Mouse (Mus musculus): ENCODE data around the gene Taf10.

Gene Taf10

GRCm38 (mm10) chr7:105726144-105726979 lies 17.8 kb downstream of the Taf10 start:
- DNase-seq (ENCODE audit: low read depth, low spot score) = peak; percentile 80

DNA sequence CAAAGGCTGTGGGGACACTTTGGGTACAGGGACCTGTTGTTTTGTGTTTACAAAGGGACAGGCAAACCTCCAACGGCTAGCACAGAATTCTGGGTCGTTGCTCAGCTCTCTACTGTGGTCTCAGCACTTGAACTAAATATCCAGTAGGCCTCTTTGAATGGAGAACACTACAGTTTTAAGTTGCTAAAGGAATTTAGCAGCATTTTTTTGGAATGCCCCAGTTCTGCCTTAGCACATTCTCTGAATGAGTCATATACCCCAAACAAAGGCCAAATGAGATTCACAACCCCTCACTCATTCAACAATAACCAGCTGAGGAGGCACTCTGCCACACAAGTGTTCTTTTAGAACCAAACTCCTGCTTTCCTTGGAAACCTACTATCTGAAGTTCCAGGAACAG lies 22.2 kb downstream of the Taf10 start:
- no peak for DNase-seq (ENCODE audit: low read depth, low spot score)

DNA sequence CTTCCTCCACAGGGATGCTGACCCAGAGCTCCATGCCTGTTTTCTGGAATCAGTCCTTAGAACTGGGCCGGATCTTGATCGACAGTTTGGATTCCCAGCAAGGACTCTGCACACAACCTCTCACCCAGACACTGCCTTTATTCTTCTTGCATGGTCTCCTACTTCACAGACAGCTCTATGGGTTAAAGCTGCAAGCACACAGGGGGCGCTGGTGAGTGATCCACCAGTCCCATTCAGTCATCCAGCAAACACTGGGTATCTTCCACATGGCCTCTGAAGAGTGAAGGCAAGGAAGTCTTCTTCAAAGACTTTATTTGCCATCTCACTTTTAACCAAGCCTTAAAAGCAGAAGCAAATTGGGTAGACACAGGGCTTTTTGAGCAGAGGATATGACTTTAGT lies 28.8 kb downstream of the Taf10 start:
- peak; percentile 42 for DNase-seq (ENCODE audit: low read depth, low spot score)

- DNase-seq (ENCODE audit: low read depth, low spot score) = no peak
These were observed 35.4 kb downstream of the Taf10 start for GRCm38 (mm10) chr7:105708733-105709132.

DNA sequence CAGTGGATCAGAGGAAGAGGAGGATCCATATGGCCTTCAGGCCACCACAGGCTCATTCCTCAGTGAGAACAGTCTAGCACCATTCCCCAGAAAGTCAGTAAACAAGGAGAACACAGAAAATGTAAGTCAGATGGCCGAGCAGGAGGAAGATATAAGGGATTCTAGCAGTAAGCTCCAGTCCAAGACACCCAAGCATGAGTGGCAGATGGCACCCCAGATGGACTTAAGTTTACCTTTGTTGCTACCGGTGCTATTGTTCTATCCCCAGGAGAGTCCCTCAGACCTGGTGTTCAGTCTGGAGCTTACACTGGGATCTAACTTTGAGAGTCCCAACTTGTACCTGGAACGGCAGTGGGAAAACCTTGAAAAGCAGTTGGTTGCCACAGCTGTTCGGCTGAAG lies 40.3 kb downstream of the Taf10 start:
- no peak for DNase-seq (ENCODE audit: low read depth, low spot score)

GRCm38 (mm10) chr7:105703184-105703583 lies 41.0 kb downstream of the Taf10 start:
- DNase-seq (ENCODE audit: low read depth, low spot score) = no peak

GRCm38 (mm10) chr7:105690875-105691274 lies 53.3 kb downstream of the Taf10 start:
- DNase-seq (ENCODE audit: low read depth, low spot score) = no peak

Measured in CD4-positive, CD25-positive, alpha-beta regulatory T cell, adult 2 months (primary cell).